Mouse (Mus musculus) liver, adult 2 months (tissue): ENCODE measurements around the gene Anxa5. TPM values are rescaled to one million over a fixed set of nuclear protein-coding genes. Genes with fewer than 3 reads are reported as not detected.

ENCODE experiments used
- DNase-seq: peaks from one replicate; pipeline ENCODE4 v3.0.0-alpha.2; 2011; ENCODE audit warnings: low read depth, low spot score; ENCODE audit errors: extremely low read depth
- H3K27ac ChIP-seq: fragments of 200-500 bp; replicated peaks from 2 replicates; pipeline ENCODE4 v1.5.1; 2012; ENCODE audit warnings: low read depth, mild to moderate bottlenecking, control low read depth, inconsistent platforms, low read length; ENCODE audit not compliant: insufficient read depth
- H3K27me3 ChIP-seq: fragments of 200-500 bp; 2 replicates; pipeline ENCODE4 v1.6.1; 2012; ENCODE audit warnings: mild to moderate bottlenecking, moderate library complexity, low read length, inconsistent platforms; ENCODE audit not compliant: control insufficient read depth, insufficient read depth
- H3K36me3 ChIP-seq: fragments of 200-500 bp; 2 replicates; pipeline ENCODE4 v1.6.1; 2012; ENCODE audit warnings: low read length, inconsistent platforms; ENCODE audit not compliant: control insufficient read depth, insufficient read depth
- H3K4me1 ChIP-seq: fragments of 200-500 bp; 2 replicates; pipeline ENCODE4 v1.6.1; 2011; ENCODE audit warnings: low read length; ENCODE audit not compliant: control insufficient read depth, insufficient read depth
- H3K4me3 ChIP-seq: fragments of 200-500 bp; 2 replicates; pipeline ENCODE4 v1.5.1; 2011; ENCODE audit warnings: low read depth, mild to moderate bottlenecking, control low read depth, low read length, moderate library complexity; ENCODE audit not compliant: insufficient read depth
- H3K79me2 ChIP-seq: fragments of 200-500 bp; 2 replicates; pipeline ENCODE4 v1.6.1; 2012; ENCODE audit warnings: inconsistent platforms, mild to moderate bottlenecking, low read length, moderate library complexity; ENCODE audit not compliant: control insufficient read depth, insufficient read depth
- H3K9ac ChIP-seq: fragments of 200-500 bp; 2 replicates; pipeline ENCODE4 v1.6.1; 2012; ENCODE audit warnings: low read depth, mild to moderate bottlenecking, control low read depth, inconsistent platforms, low read length
- CTCF ChIP-seq: fragments of 200-500 bp; IDR thresholded peaks from 2 replicates; pipeline ENCODE4 v1.5.1; 2011; ENCODE audit warnings: low read depth, low read length, control low read depth
- POLR2A ChIP-seq: fragments of 200-500 bp; IDR thresholded peaks from 2 replicates; pipeline ENCODE4 v1.6.1; 2011; ENCODE audit warnings: low read length, control low read depth; ENCODE audit not compliant: insufficient read depth; ENCODE audit errors: extremely low read depth
- WGBS: fragments of 180-500 bp; shearing (Covaris S2); methylation state at CpG from one replicate; pipeline ENCODE4 v1.1.7; 2018; 5-methylcytosine and 5-hydroxymethylcytosine counted together
- polyA plus RNA-seq: library from polyadenylated mRNA; depleted of rRNA; stranded (reverse); fragments of >200 nt; gene quantifications from 2 replicates; pipeline ENCODE4 v1.2.3, GENCODE M21; 2012
- total RNA-seq: library from RNA; depleted of rRNA; stranded (reverse); fragments of >200 nt; gene quantifications from 2 replicates; pipeline ENCODE4 v1.2.3, GENCODE M21; 2014

The Anxa5 gene
- total and polyA plus RNA-seq, 2 experiments: 77.4 to 152 TPM

DNA sequence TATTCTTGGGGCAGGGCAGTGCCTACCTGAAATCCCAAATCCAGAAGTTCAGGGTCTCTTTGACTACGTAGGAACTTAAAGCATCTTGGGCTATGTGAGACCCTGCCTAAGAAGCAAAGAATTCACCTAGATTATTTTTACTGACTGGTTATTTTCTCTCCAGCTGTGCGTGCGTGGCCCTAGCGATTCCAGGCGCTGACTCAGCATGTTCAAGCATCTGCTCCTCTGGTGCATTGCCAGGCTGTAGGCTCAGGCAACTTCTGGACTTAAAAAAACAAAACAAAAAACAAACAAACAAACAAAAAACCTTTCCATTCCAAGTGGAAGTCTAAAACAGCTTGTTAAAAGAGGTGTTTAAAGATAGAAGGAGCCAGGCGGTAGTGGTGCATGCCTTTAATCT lies 22.5 kb upstream of the Anxa5 start:
- no peaks in the 10 kb centered on the region for H3K79me2 ChIP-seq
- H3K4me3 ChIP-seq: no peak overlapping the region
- H3K4me1 ChIP-seq: no peaks in the 10 kb centered on the region; the same call in 1 of the 2 replicates
- TF ChIP-seq POLR2A (no peak), CTCF (no peak)
- 89% methylated on average over 6 of the region's 6 CpGs for WGBS
- no peaks in the 10 kb centered on the region for H3K27me3 ChIP-seq
- H3K27ac ChIP-seq: no peak overlapping the region
- H3K9ac ChIP-seq: no peak overlapping the region
- H3K36me3 ChIP-seq: no peaks in the 10 kb centered on the region
- DNase-seq: no peak

DNA sequence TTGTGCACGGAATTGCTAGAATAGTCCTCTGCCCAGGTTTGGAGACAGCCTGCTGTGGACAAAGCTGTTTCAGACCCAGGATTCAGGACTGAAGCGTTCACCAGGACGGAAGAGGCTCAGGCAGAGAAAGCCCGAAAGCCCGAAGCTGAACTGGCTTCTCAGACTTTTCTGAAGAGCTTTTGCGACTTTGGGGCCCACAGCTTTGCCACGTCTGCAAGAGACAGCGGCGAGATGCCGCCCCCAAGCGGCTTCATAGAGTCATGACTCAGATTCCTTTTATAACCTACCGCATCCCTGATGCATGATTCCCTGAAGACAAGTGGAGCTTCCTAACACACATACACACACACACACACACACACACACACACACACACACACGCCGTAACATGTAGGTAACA lies 21.1 kb upstream of the Anxa5 start:
- WGBS: 16% methylated on average over 14 of the region's 14 CpGs
- H3K4me3 ChIP-seq: no peak overlapping the region
- TF ChIP-seq CTCF (peak; percentile 86), POLR2A (no peak)
- H3K9ac ChIP-seq: no peak overlapping the region
- H3K79me2 ChIP-seq: no peaks in the 10 kb centered on the region
- H3K4me1 ChIP-seq: no peaks in the 10 kb centered on the region; the same call in 1 of the 2 replicates
- no peak overlapping the region for H3K27ac ChIP-seq
- peak; percentile 44 for DNase-seq
- no peaks in the 10 kb centered on the region for H3K27me3 ChIP-seq
- H3K36me3 ChIP-seq: no peaks in the 10 kb centered on the region

GRCm38 (mm10) chr3:36496273-36496672 lies 20.6 kb upstream of the Anxa5 start:
- no peak overlapping the region for H3K27ac ChIP-seq
- 88% methylated on average over 9 of the region's 9 CpGs for WGBS
- no peak for DNase-seq
- H3K4me1 ChIP-seq: no peaks in the 10 kb centered on the region; the same call in 1 of the 2 replicates
- no peaks in the 10 kb centered on the region for H3K27me3 ChIP-seq
- no peaks in the 10 kb centered on the region for H3K36me3 ChIP-seq
- H3K79me2 ChIP-seq: no peaks in the 10 kb centered on the region
- H3K9ac ChIP-seq: no peak overlapping the region
- no peak overlapping the region for H3K4me3 ChIP-seq
- no peak for TF ChIP-seq CTCF
- no peak for TF ChIP-seq POLR2A

GRCm38 (mm10) chr3:36495436-36495835 lies 19.7 kb upstream of the Anxa5 start:
- no peaks in the 10 kb centered on the region for H3K27me3 ChIP-seq
- no peaks in the 10 kb centered on the region for H3K36me3 ChIP-seq
- H3K4me3 ChIP-seq: peak overlapping the region; percentile 36
- no peaks in the 10 kb centered on the region; the same call in 1 of the 2 replicates for H3K4me1 ChIP-seq
- peak; percentile 97 for DNase-seq
- H3K9ac ChIP-seq: peak overlapping the region; percentile 52
- peak overlapping the region; percentile 67 for H3K27ac ChIP-seq
- TF ChIP-seq POLR2A (no peak), CTCF (peak; percentile 89)
- WGBS: 4% methylated on average over 6 of the region's 6 CpGs
- no peaks in the 10 kb centered on the region for H3K79me2 ChIP-seq

DNA sequence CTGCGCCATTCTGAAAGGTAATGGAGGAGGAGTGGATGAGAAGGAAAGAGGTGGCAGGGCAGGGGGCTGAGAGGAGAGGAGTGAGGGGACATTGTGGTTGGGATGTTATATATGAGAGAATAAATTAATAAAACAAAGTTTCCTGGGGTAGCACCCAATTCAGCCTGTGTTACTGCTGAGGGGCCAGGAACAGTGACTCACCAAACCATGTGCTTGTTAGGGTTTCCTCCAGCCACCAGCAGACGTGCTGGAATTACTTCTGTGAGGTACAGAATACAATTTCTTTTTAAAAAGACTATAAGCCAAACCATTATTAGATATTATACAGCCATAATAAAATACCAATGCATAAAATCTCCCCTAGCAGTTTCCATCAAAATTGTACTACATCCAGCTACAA lies 18.9 kb upstream of the Anxa5 start:
- Histone ChIP-seq H3K27me3 (no peaks in the 10 kb centered on the region), H3K9ac (no peak overlapping the region), H3K27ac (no peak overlapping the region), H3K4me1 (no peaks in the 10 kb centered on the region; the same call in 1 of the 2 replicates), H3K4me3 (no peak overlapping the region), H3K36me3 (no peaks in the 10 kb centered on the region), H3K79me2 (no peaks in the 10 kb centered on the region)
- TF ChIP-seq POLR2A: no peak
- TF ChIP-seq CTCF: no peak
- no peak for DNase-seq
- 86% methylated on average over 2 of the region's 2 CpGs for WGBS

DNA sequence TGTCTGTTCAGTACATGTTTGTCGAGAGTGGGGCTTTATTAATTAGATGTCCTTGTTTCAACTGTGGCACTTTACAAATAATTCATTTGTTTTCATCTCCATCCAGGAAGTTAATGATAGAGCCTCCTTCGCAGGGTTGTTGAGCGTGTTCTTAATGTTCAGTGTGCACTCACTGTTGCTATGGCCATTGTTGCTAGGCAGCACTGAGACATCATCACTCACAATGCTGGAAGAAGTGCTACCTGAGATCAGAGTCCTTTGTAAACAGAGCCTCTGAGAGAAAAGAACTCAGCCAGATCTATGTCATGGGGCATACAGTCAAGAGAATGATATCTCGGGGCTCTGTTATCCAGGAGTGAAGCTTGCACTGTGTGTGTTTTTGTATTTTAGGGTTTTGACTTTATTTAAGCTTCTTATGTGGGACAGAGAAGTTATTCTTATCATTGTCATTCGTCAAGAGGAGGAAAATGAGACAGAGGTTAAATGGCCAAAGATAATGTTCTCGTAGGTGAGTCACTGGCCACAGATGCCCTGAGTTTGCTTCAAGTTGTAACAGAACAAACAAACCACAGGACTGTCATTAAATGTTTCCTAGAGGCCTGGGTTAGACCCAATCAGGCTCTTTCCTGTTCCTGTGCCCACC lies 18.1 kb upstream of the Anxa5 start:
- no peaks in the 10 kb centered on the region for H3K79me2 ChIP-seq
- no peak for DNase-seq
- no peaks in the 10 kb centered on the region for H3K36me3 ChIP-seq
- H3K4me1 ChIP-seq: no peaks in the 10 kb centered on the region; the same call in 1 of the 2 replicates
- TF ChIP-seq POLR2A (no peak), CTCF (no peak)
- 76% methylated on average over 6 of the region's 6 CpGs for WGBS
- no peak overlapping the region for H3K4me3 ChIP-seq
- H3K27me3 ChIP-seq: no peaks in the 10 kb centered on the region
- H3K9ac ChIP-seq: no peak overlapping the region
- H3K27ac ChIP-seq: no peak overlapping the region
